Mouse (Mus musculus) hematopoietic stem cell, adult 5-6 weeks (primary cell): Measurements from ENCODE around the gene Atp4a. TPM values are rescaled to one million over a fixed set of nuclear protein-coding genes. Genes with fewer than 3 reads are reported as not detected.
"Not testable (repeated sequence)": the region's sequence is repeated elsewhere in the genome, so short reads cannot be mapped to it uniquely, and the experiment has no call there.

ENCODE experiments used
- ATAC-seq, 2 experiments: fragments of 125-278 bp in 1 of 2; replicated peaks in 1 of 2; 2 replicates each; pipeline ENCODE4 v1.8.0; 2016 to 2017; ENCODE audit warnings: inconsistent platforms in 2 of 2, mild to moderate bottlenecking in 2 of 2, moderate number of reproducible peaks in 2 of 2, low read depth in 1 of 2, moderate TSS enrichment in 1 of 2; ENCODE audit not compliant: low FRiP score in 2 of 2, poor library complexity in 2 of 2, severe bottlenecking in 2 of 2, insufficient read depth in 1 of 2, low TSS enrichment in 1 of 2
- total RNA-seq: library from RNA; stranded (forward); fragments of 172-1452, 232-1000 nt; gene quantifications from 2 replicates; pipeline ENCODE4 v1.2.3, GENCODE M21; 2017

Gene Atp4a
- total RNA-seq, 1 experiment from 2014 or later: not detected

GRCm38 (mm10) chr7:30723274-30723953, 11.4 kb downstream of the Atp4a start:
- ATAC-seq: no peak

GRCm38 (mm10) chr7:30728214-30728613, 16.2 kb downstream of the Atp4a start:
- ATAC-seq: no peak

GRCm38 (mm10) chr7:30728739-30729395, 16.9 kb downstream of the Atp4a start:
- 0 out of 4 replicates have a peak, but pooled peaks of 1 of the 2 experiments have one; percentile 0 for ATAC-seq

- ATAC-seq: peak; percentile 94
Measured at GRCm38 (mm10) chr7:30729396-30730063, 17.5 kb downstream of the Atp4a start, which contains the start of gene Tmem147. Tmem147 (minus strand) TSS chr7:30729540.

- ATAC-seq: peak in 1 of 2 experiments; percentile 6; a peak in 1 of 4 replicates
Measured at GRCm38 (mm10) chr7:30730064-30730722, 18.2 kb downstream of the Atp4a start.

- no peak for ATAC-seq
Measured at GRCm38 (mm10) chr7:30736211-30736610, 24.2 kb downstream of the Atp4a start.

- not testable (repeated sequence) for ATAC-seq
Measured at GRCm38 (mm10) chr7:30742570-30742969, 30.6 kb downstream of the Atp4a start.

- not testable (repeated sequence) for ATAC-seq
Measured at GRCm38 (mm10) chr7:30743617-30744016, 31.6 kb downstream of the Atp4a start, which contains the start of gene Gapdhs. Gapdhs (minus strand) TSS chr7:30743681.

- ATAC-seq: no peak
Measured at GRCm38 (mm10) chr7:30744022-30744598, 32.1 kb downstream of the Atp4a start.

GRCm38 (mm10) chr7:30747525-30748204, 35.7 kb downstream of the Atp4a start:
- no peak for ATAC-seq

GRCm38 (mm10) chr7:30749824-30750606, 38.0 kb downstream of the Atp4a start:
- no peak for ATAC-seq

- no peak for ATAC-seq
Measured at GRCm38 (mm10) chr7:30751086-30751669, 39.2 kb downstream of the Atp4a start, which contains the start of gene Sbsn. Sbsn (plus strand) TSS chr7:30751471.

- no peak for ATAC-seq
Measured at GRCm38 (mm10) chr7:30757001-30757400, 45.0 kb downstream of the Atp4a start.

GRCm38 (mm10) chr7:30758853-30759252, 46.8 kb downstream of the Atp4a start:
- no peak for ATAC-seq

GRCm38 (mm10) chr7:30761769-30762352, 49.9 kb downstream of the Atp4a start:
- peak; percentile 46 to 61 for ATAC-seq
